Mouse (Mus musculus) stomach, embryonic 16.5 days (tissue): ENCODE measurements around the gene Anapc4. TPM values are rescaled to one million over a fixed set of nuclear protein-coding genes. Genes with fewer than 3 reads are reported as not detected.

Experiments used
- ATAC-seq: fragments of 200-750 bp; cut with Nextera tagmentation; 2 replicates; pipeline ENCODE4 v1.8.0; 2017; ENCODE audit warnings: moderate number of reproducible peaks, moderate TSS enrichment; ENCODE audit not compliant: insufficient read depth, low FRiP score
- H3K27ac ChIP-seq: fragments of 300-500 bp; sonication (generic); 2 replicates; pipeline ENCODE4 v1.5.1; 2014; ENCODE audit warnings: low read length
- H3K27me3 ChIP-seq: fragments of 300-500 bp; sonication (generic); 2 replicates; pipeline ENCODE4 v1.6.1; 2014; ENCODE audit warnings: low read length, control low read depth, mixed read lengths; ENCODE audit not compliant: control insufficient read depth, insufficient read depth
- H3K36me3 ChIP-seq: fragments of 300-500 bp; sonication (generic); 2 replicates; pipeline ENCODE4 v1.6.1; 2014; ENCODE audit warnings: low read length; ENCODE audit not compliant: control insufficient read depth, insufficient read depth
- H3K4me1 ChIP-seq: fragments of 300-500 bp; sonication (generic); 2 replicates; pipeline ENCODE4 v1.6.1; 2014; ENCODE audit warnings: low read length, control low read depth, mixed read lengths; ENCODE audit not compliant: control insufficient read depth, insufficient read depth
- H3K4me2 ChIP-seq: fragments of 300-500 bp; sonication (generic); 2 replicates; pipeline ENCODE4 v1.6.1; 2014; ENCODE audit warnings: low read depth, low read length, mixed read lengths
- H3K4me3 ChIP-seq: fragments of 300-500 bp; sonication (generic); replicated peaks from 2 replicates; pipeline ENCODE4 v1.5.1; 2014; ENCODE audit warnings: mild to moderate bottlenecking, low read length
- H3K9ac ChIP-seq: fragments of 300-500 bp; sonication (generic); 2 replicates; pipeline ENCODE4 v1.6.1; 2014; ENCODE audit warnings: low read length
- H3K9me3 ChIP-seq: fragments of 300-500 bp; sonication (generic); replicated peaks from 2 replicates; pipeline ENCODE4 v1.6.1; 2016; ENCODE audit warnings: low read length, control low read depth; ENCODE audit not compliant: control insufficient read depth
- WGBS: fragments of 180-500 bp; shearing (Covaris S2); extraction: QIAGEN DNeasy Blood & Tissue Kit; methylation state at CpG from one replicate; pipeline ENCODE4 v1.1.7; 2014; 5-methylcytosine and 5-hydroxymethylcytosine counted together
- polyA plus RNA-seq: library from polyadenylated mRNA; unstranded; fragments of >200 nt; fragmentation: Nextera tagmentation; extraction: Ambion mirVana; gene quantifications from 2 replicates; pipeline ENCODE4 v1.2.1, GENCODE M21; 2015

The Anapc4 gene
- polyA plus RNA-seq, 1 experiment from 2014 or later: 95.1 TPM

DNA sequence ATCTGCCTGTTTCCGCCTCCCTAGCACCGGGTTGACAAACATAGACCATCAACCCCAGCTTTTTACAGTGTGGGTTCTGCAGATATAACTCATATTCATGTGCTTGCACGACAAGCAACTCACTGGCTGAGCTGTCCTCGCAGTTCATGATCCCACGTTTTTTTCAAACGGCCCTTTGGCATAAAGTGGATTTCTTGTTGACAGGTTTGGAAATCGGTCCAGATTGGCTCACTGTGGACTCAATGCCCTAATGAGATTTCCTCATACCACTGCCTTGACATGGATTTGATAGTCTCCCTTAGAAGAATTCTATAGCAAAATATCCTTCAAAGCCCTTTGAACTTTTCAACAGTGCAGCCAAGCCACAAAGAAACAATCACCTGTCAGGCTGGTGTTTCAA lies 79.9 kb downstream of the Anapc4 start:
- Histone ChIP-seq H3K27me3 (no peaks in the 10 kb centered on the region), H3K9ac (no peak overlapping the region), H3K9me3 (no peaks in the 10 kb centered on the region), H3K4me2 (no peak overlapping the region), H3K4me3 (no peak overlapping the region), H3K36me3 (no peaks in the 10 kb centered on the region), H3K4me1 (no peaks in the 10 kb centered on the region), H3K27ac (no peak overlapping the region)
- WGBS: 79% methylated on average over 7 of the region's 7 CpGs
- ATAC-seq: no peak

DNA sequence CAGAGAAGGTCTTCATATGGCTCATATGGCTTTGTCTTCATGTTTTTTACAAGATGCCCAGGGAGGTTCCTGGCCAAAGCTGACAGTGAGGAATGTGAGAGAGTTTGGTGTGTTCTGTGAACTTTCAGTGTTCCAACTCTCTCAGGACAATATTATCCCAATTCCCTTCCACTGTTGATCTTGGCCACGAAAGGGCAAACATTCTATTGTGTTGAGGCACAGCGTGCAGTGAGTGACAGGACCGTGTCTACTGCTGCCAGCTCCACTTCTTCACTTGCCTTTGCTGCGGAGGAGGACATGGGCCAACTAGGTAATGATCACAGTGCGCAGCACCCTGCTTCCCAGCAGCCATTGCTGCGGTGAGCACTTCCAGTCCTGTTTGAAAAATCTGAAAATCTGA lies 82.4 kb downstream of the Anapc4 start:
- no peak for ATAC-seq
- H3K9ac ChIP-seq: no peak overlapping the region
- no peak overlapping the region for H3K4me3 ChIP-seq
- H3K36me3 ChIP-seq: no peaks in the 10 kb centered on the region
- WGBS: 69% methylated on average over 6 of the region's 6 CpGs
- H3K4me2 ChIP-seq: no peak overlapping the region
- no peak overlapping the region for H3K27ac ChIP-seq
- no peaks in the 10 kb centered on the region for H3K9me3 ChIP-seq
- H3K27me3 ChIP-seq: no peaks in the 10 kb centered on the region
- no peaks in the 10 kb centered on the region for H3K4me1 ChIP-seq

Other genes with a start within 250 kb of the Anapc4 start
- gene Sepsecs, start 164.3 kb upstream of the Anapc4 start, polyA plus RNA-seq: 11.2 and 11.5 TPM in 2 replicates
- 20.5 and 22.5 TPM in 2 replicates for gene Pi4k2b, start 92.4 kb upstream of the Anapc4 start, polyA plus RNA-seq
- 11.5 and 12.9 TPM in 2 replicates for gene Zcchc4, start 58.6 kb upstream of the Anapc4 start, polyA plus RNA-seq
- 2.5 and 3.3 TPM in 2 replicates for gene Slc34a2, start 204.1 kb downstream of the Anapc4 start, polyA plus RNA-seq